Mouse (Mus musculus) midbrain, embryonic 11.5 days (tissue): ENCODE data around the gene Rnf144a. TPM values are rescaled to one million over a fixed set of nuclear protein-coding genes. Genes with fewer than 3 reads are reported as not detected.

ENCODE experiments used
- ATAC-seq: fragments of 200-750 bp; cut with Nextera tagmentation; 2 replicates; pipeline ENCODE4 v1.8.0; 2017; ENCODE audit warnings: moderate TSS enrichment, moderate library complexity; ENCODE audit not compliant: low FRiP score
- DNase-seq: peaks from one replicate; pipeline ENCODE4 v3.0.0; 2015; ENCODE audit warnings: low spot score; ENCODE audit errors: missing footprints
- H3K27ac ChIP-seq: fragments of 300-500 bp; sonication (generic); 2 replicates; pipeline ENCODE4 v1.5.1; 2014; ENCODE audit warnings: low read depth, low read length
- H3K27me3 ChIP-seq: fragments of 300-500 bp; sonication (generic); 2 replicates; pipeline ENCODE4 v1.6.1; 2014; ENCODE audit warnings: mild to moderate bottlenecking, low read length, moderate library complexity, mixed read lengths; ENCODE audit not compliant: control insufficient read depth, insufficient read depth
- H3K36me3 ChIP-seq: fragments of 300-500 bp; sonication (generic); 2 replicates; pipeline ENCODE4 v1.6.1; 2014; ENCODE audit warnings: mild to moderate bottlenecking, low read length, moderate library complexity, mixed read lengths; ENCODE audit not compliant: control insufficient read depth, insufficient read depth
- H3K4me1 ChIP-seq: fragments of 300-500 bp; sonication (generic); 2 replicates; pipeline ENCODE4 v1.6.1; 2014; ENCODE audit warnings: low read length; ENCODE audit not compliant: control insufficient read depth, insufficient read depth
- H3K4me2 ChIP-seq: fragments of 300-500 bp; sonication (generic); 2 replicates; pipeline ENCODE4 v1.6.1; 2014; ENCODE audit warnings: mild to moderate bottlenecking, moderate library complexity
- H3K4me3 ChIP-seq: fragments of 300-500 bp; sonication (generic); 2 replicates; pipeline ENCODE4 v1.5.1; 2014; ENCODE audit warnings: low read depth, low read length
- H3K9ac ChIP-seq: fragments of 300-500 bp; sonication (generic); 2 replicates; pipeline ENCODE4 v1.6.1; 2014; ENCODE audit warnings: low read length
- H3K9me3 ChIP-seq: fragments of 300-500 bp; sonication (generic); 2 replicates; pipeline ENCODE4 v1.6.1; 2016; ENCODE audit warnings: low read length; ENCODE audit not compliant: control insufficient read depth
- WGBS: fragments of 180-500 bp; shearing (Covaris S2); extraction: QIAGEN DNeasy Blood & Tissue Kit; methylation state at CpG from one replicate; pipeline ENCODE4 v1.1.7; 2014; 5-methylcytosine and 5-hydroxymethylcytosine counted together
- polyA plus RNA-seq: library from polyadenylated mRNA; unstranded; fragments of >200 nt; fragmentation: Nextera tagmentation; extraction: Ambion mirVana; gene quantifications from 2 replicates; pipeline ENCODE4 v1.2.1, GENCODE M21; 2014

The Rnf144a gene
- polyA plus RNA-seq, 1 experiment from 2014 or later, result 24.7 TPM

DNA sequence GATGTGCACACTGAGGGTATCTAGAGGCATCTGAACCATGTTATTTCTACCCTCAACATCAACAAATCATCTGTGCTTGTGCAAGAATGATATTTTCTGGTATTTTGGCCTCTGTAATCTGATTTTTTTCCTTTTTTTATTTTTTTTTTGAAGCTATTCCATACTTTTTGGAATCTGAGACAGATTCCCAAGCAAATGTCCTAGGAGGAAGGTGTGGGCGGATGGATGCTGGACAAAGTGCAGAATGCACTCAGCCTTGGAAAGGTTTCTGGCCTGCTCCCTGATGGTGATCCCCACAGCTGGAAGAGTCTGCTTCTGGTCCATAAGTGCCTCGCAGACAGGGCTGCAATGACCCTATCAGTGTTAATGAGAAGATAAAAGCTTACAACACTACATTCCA lies 28.9 kb downstream of the Rnf144a start:
- Histone ChIP-seq H3K27ac (no peak overlapping the region), H3K4me3 (no peak overlapping the region), H3K9ac (no peak overlapping the region), H3K9me3 (no peaks in the 10 kb centered on the region), H3K36me3 (peaks cover 16% of the 10 kb centered on the region), H3K4me2 (no peak overlapping the region), H3K27me3 (no peaks in the 10 kb centered on the region), H3K4me1 (no peaks in the 10 kb centered on the region)
- DNase-seq, result no peak
- ATAC-seq, result no peak
- 87% methylated on average over 2 of the region's 2 CpGs for WGBS

DNA sequence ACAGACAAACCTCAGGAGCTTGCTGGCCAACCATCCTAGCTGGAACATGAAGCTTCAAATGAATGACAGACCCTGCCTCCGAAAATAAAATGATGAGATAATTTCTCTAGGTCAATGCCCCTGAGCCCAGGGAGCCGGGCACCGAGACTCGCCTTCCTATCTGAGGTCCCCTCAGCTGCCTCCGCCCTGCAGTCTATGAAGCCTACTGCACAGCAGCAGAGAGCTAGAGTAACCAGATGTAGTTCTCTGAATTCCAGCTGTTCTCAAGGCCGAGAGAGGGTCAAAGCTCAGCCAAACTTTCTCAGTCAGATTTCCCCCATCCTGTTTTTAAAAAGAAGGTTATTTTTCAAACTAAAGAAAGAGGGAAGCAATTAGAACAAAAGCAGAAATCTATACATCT lies 29.3 kb downstream of the Rnf144a start:
- WGBS, result 73% methylated on average over 6 of the region's 6 CpGs
- ATAC-seq (no peak), DNase-seq (no peak)
- Histone ChIP-seq H3K27me3 (no peaks in the 10 kb centered on the region), H3K4me2 (no peak overlapping the region), H3K4me1 (no peaks in the 10 kb centered on the region), H3K9ac (no peak overlapping the region), H3K36me3 (peaks cover 16% of the 10 kb centered on the region), H3K4me3 (no peak overlapping the region), H3K9me3 (no peaks in the 10 kb centered on the region), H3K27ac (no peak overlapping the region)

DNA sequence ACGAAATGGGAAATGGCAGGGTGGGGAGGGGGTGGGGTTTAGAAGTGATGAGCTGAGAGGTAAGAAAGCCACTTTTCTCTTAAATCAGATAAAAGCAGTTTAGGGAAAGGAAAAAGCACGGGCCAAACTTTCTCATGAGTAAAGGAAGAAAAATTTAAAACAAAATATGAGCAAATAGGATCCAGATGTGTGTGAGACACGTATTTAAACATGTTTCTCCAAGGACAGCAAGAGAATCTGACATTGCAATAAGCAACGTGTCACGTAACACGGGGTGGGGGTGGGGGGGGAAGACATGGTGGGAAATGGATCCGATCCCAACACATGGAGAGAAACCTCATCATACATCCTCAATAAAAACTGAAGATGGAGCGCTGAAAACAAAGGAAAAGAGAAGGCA lies 33.3 kb downstream of the Rnf144a start:
- H3K27me3 ChIP-seq, result no peaks in the 10 kb centered on the region
- no peak overlapping the region for H3K4me3 ChIP-seq
- H3K9ac ChIP-seq, result no peak overlapping the region
- DNase-seq (no peak), ATAC-seq (no peak)
- no peak overlapping the region for H3K4me2 ChIP-seq
- H3K9me3 ChIP-seq, result no peaks in the 10 kb centered on the region
- 82% methylated on average over 8 of the region's 8 CpGs for WGBS
- peaks cover 9% of the 10 kb centered on the region; the same call in 1 of the 2 replicates for H3K36me3 ChIP-seq
- H3K27ac ChIP-seq, result no peak overlapping the region
- no peaks in the 10 kb centered on the region for H3K4me1 ChIP-seq

DNA sequence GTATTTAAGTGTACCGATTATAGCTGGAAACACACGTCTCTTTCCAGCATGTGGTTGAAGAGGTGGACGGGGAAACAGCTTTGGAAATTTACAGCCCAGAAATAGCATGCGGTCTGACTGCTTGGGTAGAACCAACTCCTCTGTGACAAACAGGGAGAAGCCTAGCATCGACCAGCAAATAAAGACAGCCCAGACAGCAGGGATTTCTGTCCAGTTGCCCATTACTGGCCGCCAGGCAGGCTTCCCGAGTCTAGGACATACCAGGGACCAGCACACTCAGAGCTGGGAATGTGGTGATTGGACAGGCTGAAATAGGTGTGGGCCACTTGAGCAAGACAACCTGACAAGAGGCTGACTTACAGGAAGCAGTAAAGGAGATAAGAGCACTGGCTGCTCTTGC lies 35.3 kb downstream of the Rnf144a start:
- H3K4me2 ChIP-seq, result no peak overlapping the region
- DNase-seq, result no peak
- 94% methylated on average over 7 of the region's 7 CpGs for WGBS

DNA sequence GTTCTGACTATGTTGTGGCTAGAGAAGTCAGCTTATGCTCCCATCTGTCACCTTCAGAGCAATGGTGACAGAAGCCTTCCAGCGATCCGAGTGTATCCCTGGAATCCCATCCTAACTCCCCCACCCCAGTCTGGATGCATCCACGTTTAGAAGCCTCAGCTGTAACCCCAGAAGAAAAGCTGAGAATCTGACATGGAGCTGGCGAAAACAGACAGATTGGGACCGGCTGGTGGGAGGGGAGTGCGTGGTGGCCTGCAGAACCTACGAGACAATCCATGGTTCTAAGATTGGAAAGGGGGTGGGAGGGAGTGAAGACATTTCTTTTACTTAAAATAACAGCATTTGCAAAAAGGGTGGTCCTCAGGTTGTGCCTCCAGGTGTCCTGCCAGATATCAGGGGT lies 37.4 kb downstream of the Rnf144a start:
- no peaks in the 10 kb centered on the region for H3K27me3 ChIP-seq
- H3K27ac ChIP-seq, result no peak overlapping the region
- H3K4me1 ChIP-seq, result no peaks in the 10 kb centered on the region
- H3K9ac ChIP-seq, result no peak overlapping the region
- H3K4me3 ChIP-seq, result no peak overlapping the region
- no peak overlapping the region for H3K4me2 ChIP-seq
- no peak for DNase-seq
- no peaks in the 10 kb centered on the region for H3K36me3 ChIP-seq
- ATAC-seq, result no peak
- no peaks in the 10 kb centered on the region for H3K9me3 ChIP-seq
- WGBS, result 89% methylated on average over 7 of the region's 7 CpGs

More for the DNA sequence above, 35.3 kb downstream of the Rnf144a start:
- Histone ChIP-seq H3K4me1 (no peaks in the 10 kb centered on the region), H3K9ac (no peak overlapping the region), H3K4me3 (no peak overlapping the region), H3K9me3 (no peaks in the 10 kb centered on the region), H3K27me3 (no peaks in the 10 kb centered on the region), H3K36me3 (peaks cover 4% of the 10 kb centered on the region; the same call in 1 of the 2 replicates), H3K27ac (no peak overlapping the region)
- ATAC-seq, result no peak

- H3K9me3 ChIP-seq, result no peaks in the 10 kb centered on the region
- DNase-seq (no peak), ATAC-seq (no peak)
- H3K36me3 ChIP-seq, result no peaks in the 10 kb centered on the region
- no peaks in the 10 kb centered on the region for H3K4me1 ChIP-seq
- 91% methylated on average over 8 of the region's 8 CpGs for WGBS
- H3K4me3 ChIP-seq, result no peak overlapping the region
- no peak overlapping the region for H3K9ac ChIP-seq
- no peak overlapping the region for H3K27ac ChIP-seq
- no peaks in the 10 kb centered on the region for H3K27me3 ChIP-seq
- no peak overlapping the region for H3K4me2 ChIP-seq
Observed at GRCm38 (mm10) chr12:26376541-26377323, 38.3 kb downstream of the Rnf144a start.

GRCm38 (mm10) chr12:26373721-26374120 lies 41.3 kb downstream of the Rnf144a start:
- no peak for ATAC-seq
- H3K9ac ChIP-seq, result no peak overlapping the region
- no peak for DNase-seq
- H3K4me1 ChIP-seq, result no peaks in the 10 kb centered on the region
- H3K4me2 ChIP-seq, result no peak overlapping the region
- no peak overlapping the region for H3K27ac ChIP-seq
- WGBS, result 89% methylated on average over 7 of the region's 7 CpGs
- no peaks in the 10 kb centered on the region for H3K36me3 ChIP-seq
- no peaks in the 10 kb centered on the region for H3K27me3 ChIP-seq
- no peak overlapping the region for H3K4me3 ChIP-seq
- H3K9me3 ChIP-seq, result no peaks in the 10 kb centered on the region

DNA sequence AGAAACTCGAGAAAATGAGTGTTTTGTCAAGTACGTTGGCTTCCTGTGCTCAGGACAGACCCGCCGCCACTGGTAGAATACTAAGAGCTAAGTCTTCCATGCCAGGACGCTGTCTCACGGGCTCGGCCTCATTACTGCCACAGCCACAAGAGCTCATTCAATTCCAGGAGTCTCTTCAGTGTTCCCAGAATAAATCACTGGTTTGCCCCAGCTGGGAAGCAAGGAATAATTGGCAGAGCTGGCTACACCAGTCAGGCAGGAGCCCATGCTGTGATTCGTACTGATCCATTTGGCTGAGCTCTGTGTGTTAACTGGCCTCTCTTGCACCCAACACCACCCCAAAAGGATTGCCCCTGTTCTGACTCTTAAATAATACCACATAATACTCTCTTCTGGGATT lies 45.0 kb downstream of the Rnf144a start:
- Histone ChIP-seq H3K9ac (no peak overlapping the region), H3K9me3 (no peaks in the 10 kb centered on the region), H3K4me1 (no peaks in the 10 kb centered on the region), H3K27me3 (no peaks in the 10 kb centered on the region), H3K27ac (no peak overlapping the region), H3K4me3 (no peak overlapping the region), H3K36me3 (no peaks in the 10 kb centered on the region), H3K4me2 (no peak overlapping the region)
- ATAC-seq, result no peak
- DNase-seq, result no peak
- whole genome bisulfite sequencing, result 88% methylated on average over 8 of the region's 8 CpGs

DNA sequence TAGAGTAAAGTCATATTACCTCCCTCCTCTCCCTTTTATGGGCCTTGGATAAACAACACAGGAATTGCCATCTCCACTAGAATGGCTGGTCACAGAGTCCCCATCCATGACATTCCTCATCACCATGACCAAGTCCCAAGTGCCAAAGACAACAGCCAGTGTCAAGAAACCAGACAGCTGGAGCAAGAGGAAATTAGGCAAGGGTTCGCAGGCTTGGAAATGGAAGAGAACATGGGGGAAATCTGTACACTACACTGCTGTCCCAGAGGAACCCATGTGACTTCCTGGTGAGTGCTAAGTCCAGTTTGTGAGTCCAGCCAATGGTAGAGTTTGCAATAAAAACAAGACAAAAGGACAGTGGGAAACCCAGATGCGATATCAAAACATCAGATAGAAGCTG lies 47.7 kb downstream of the Rnf144a start:
- DNase-seq (no peak), ATAC-seq (no peak)
- no peaks in the 10 kb centered on the region; the same call in 1 of the 2 replicates for H3K36me3 ChIP-seq
- no peak overlapping the region for H3K9ac ChIP-seq
- no peaks in the 10 kb centered on the region for H3K27me3 ChIP-seq
- H3K4me3 ChIP-seq, result no peak overlapping the region
- no peak overlapping the region for H3K4me2 ChIP-seq
- no peaks in the 10 kb centered on the region for H3K9me3 ChIP-seq
- H3K4me1 ChIP-seq, result no peaks in the 10 kb centered on the region
- H3K27ac ChIP-seq, result no peak overlapping the region
- 91% methylated on average over 2 of the region's 2 CpGs for WGBS
